Mouse (Mus musculus) heart, postnatal 0 days (tissue): ENCODE results near the gene Siae. TPM values are rescaled to one million over a fixed set of nuclear protein-coding genes. Genes with fewer than 3 reads are reported as not detected.
A peak's percentile ranks its signal among the peaks of the same experiment; 100 is the strongest.

ENCODE experiments used
- ATAC-seq: fragments of 200-750 bp; cut with Nextera tagmentation; 2 replicates; pipeline ENCODE4 v1.8.0; 2017; ENCODE audit warnings: low read depth, moderate number of reproducible peaks, moderate library complexity; ENCODE audit not compliant: insufficient read depth
- DNase-seq: peaks from one replicate; pipeline ENCODE4 v3.0.0-alpha.2; 2016; ENCODE audit warnings: low spot score
- H3K27ac ChIP-seq: fragments of 300-500 bp; sonication (generic); 2 replicates; pipeline ENCODE4 v1.5.1; 2014; ENCODE audit warnings: low read depth, mild to moderate bottlenecking
- H3K27me3 ChIP-seq: fragments of 300-500 bp; sonication (generic); 2 replicates; pipeline ENCODE4 v1.6.1; 2014; ENCODE audit warnings: low read length, mixed read lengths; ENCODE audit not compliant: control insufficient read depth, insufficient read depth
- H3K36me3 ChIP-seq: fragments of 300-500 bp; sonication (generic); replicated peaks from 2 replicates; pipeline ENCODE4 v1.6.1; 2014; ENCODE audit warnings: low read length, mixed read lengths; ENCODE audit not compliant: control insufficient read depth, insufficient read depth
- H3K4me1 ChIP-seq: fragments of 300-500 bp; sonication (generic); 2 replicates; pipeline ENCODE4 v1.6.1; 2014; ENCODE audit warnings: antibody characterized with exemption; ENCODE audit not compliant: control insufficient read depth, insufficient read depth
- H3K4me2 ChIP-seq: fragments of 300-500 bp; sonication (generic); 2 replicates; pipeline ENCODE4 v1.6.1; 2014; ENCODE audit warnings: low read depth, mild to moderate bottlenecking, low read length, moderate library complexity
- H3K4me3 ChIP-seq: fragments of 300-500 bp; sonication (generic); 2 replicates; pipeline ENCODE4 v1.5.1; 2014; ENCODE audit warnings: low read depth, low read length
- H3K9ac ChIP-seq: fragments of 300-500 bp; sonication (generic); replicated peaks from 2 replicates; pipeline ENCODE4 v1.6.1; 2014; ENCODE audit warnings: low read depth, low read length, mixed read lengths
- H3K9me3 ChIP-seq: fragments of 300-500 bp; sonication (generic); replicated peaks from 2 replicates; pipeline ENCODE4 v1.6.1; 2016; ENCODE audit warnings: low read length; ENCODE audit not compliant: control insufficient read depth
- CTCF ChIP-seq: IDR thresholded peaks from 2 replicates; pipeline ENCODE4 v1.5.1; 2016; ENCODE audit warnings: antibody characterized with exemption, control low read depth, low read depth
- EP300 ChIP-seq: IDR thresholded peaks from 2 replicates; pipeline ENCODE4 v1.6.1; 2016; ENCODE audit warnings: antibody characterized with exemption, low read depth
- WGBS: fragments of 180-500 bp; shearing (Covaris S2); extraction: QIAGEN DNeasy Blood & Tissue Kit; methylation state at CpG from one replicate; pipeline ENCODE4 v1.1.7; 2014; 5-methylcytosine and 5-hydroxymethylcytosine counted together
- polyA plus RNA-seq: library from polyadenylated mRNA; unstranded; fragments of >200 nt; fragmentation: Nextera tagmentation; extraction: Ambion mirVana; gene quantifications from 2 replicates; pipeline ENCODE4 v1.2.1, GENCODE M21; 2015
- total RNA-seq: library from RNA; depleted of rRNA; stranded (reverse); fragments of >200 nt; gene quantifications from 2 replicates; pipeline ENCODE4 v1.2.3, GENCODE M21; 2014; ENCODE audit warnings: low replicate concordance

The Siae gene
- total and polyA plus RNA-seq, 2 experiments from 2014 or later = 5.4 to 6.4 TPM

GRCm38 (mm10) chr9:37556366-37556765 lies 868 bp downstream of the Siae start:
- Histone ChIP-seq H3K4me2 (no peak overlapping the region), H3K9me3 (no peaks in the 10 kb centered on the region), H3K36me3 (no peaks in the 10 kb centered on the region), H3K27me3 (peaks cover 22% of the 10 kb centered on the region), H3K4me3 (no peak overlapping the region), H3K9ac (no peak overlapping the region), H3K4me1 (peaks cover 7% of the 10 kb centered on the region; the same call in 1 of the 2 replicates), H3K27ac (no peak overlapping the region)
- TF ChIP-seq CTCF = no peak
- no peak for TF ChIP-seq EP300
- WGBS = 63% methylated on average over 3 of the region's 3 CpGs
- no peak for ATAC-seq
- DNase-seq = no peak

- no peaks in the 10 kb centered on the region for H3K27me3 ChIP-seq
- no peaks in the 10 kb centered on the region for H3K4me1 ChIP-seq
- H3K36me3 ChIP-seq = no peaks in the 10 kb centered on the region
- H3K4me2 ChIP-seq = no peak overlapping the region
- DNase-seq (no peak), ATAC-seq (no peak)
- no peak overlapping the region for H3K27ac ChIP-seq
- no peak overlapping the region for H3K4me3 ChIP-seq
- no peaks in the 10 kb centered on the region for H3K9me3 ChIP-seq
- TF ChIP-seq EP300 (no peak), CTCF (no peak)
- no peak overlapping the region for H3K9ac ChIP-seq
- 78% methylated on average over 2 of the region's 2 CpGs for WGBS
Measured at GRCm38 (mm10) chr9:37560617-37561016, 5.1 kb downstream of the Siae start.

GRCm38 (mm10) chr9:37563805-37564204 lies 8.3 kb downstream of the Siae start:
- peaks cover 15% of the 10 kb centered on the region for H3K4me1 ChIP-seq
- no peak overlapping the region for H3K9ac ChIP-seq
- TF ChIP-seq EP300 (no peak), CTCF (no peak)
- DNase-seq (no peak), ATAC-seq (no peak)
- no peak overlapping the region for H3K27ac ChIP-seq
- no peak overlapping the region for H3K4me3 ChIP-seq
- H3K9me3 ChIP-seq = no peaks in the 10 kb centered on the region
- no peak overlapping the region for H3K4me2 ChIP-seq
- H3K27me3 ChIP-seq = no peaks in the 10 kb centered on the region
- WGBS = 43% methylated on average over 1 of the region's 1 CpGs
- no peaks in the 10 kb centered on the region for H3K36me3 ChIP-seq

- no peaks in the 10 kb centered on the region for H3K27me3 ChIP-seq
- ATAC-seq = no peak
- peaks cover 22% of the 10 kb centered on the region for H3K4me1 ChIP-seq
- DNase-seq = no peak
- H3K27ac ChIP-seq = no peak overlapping the region
- 82% methylated on average over 2 of the region's 2 CpGs for WGBS
- TF ChIP-seq CTCF = no peak
- H3K4me2 ChIP-seq = no peak overlapping the region
- H3K9ac ChIP-seq = no peak overlapping the region
- H3K9me3 ChIP-seq = no peaks in the 10 kb centered on the region
- no peak overlapping the region for H3K4me3 ChIP-seq
- no peaks in the 10 kb centered on the region for H3K36me3 ChIP-seq
Measured at GRCm38 (mm10) chr9:37567019-37567418, 11.5 kb downstream of the Siae start.

- Histone ChIP-seq H3K27me3 (no peaks in the 10 kb centered on the region), H3K9ac (no peak overlapping the region), H3K27ac (no peak overlapping the region), H3K36me3 (no peaks in the 10 kb centered on the region), H3K4me1 (peaks cover 27% of the 10 kb centered on the region), H3K4me2 (peak overlapping the region; percentile 42), H3K4me3 (no peak overlapping the region), H3K9me3 (no peaks in the 10 kb centered on the region)
- DNase-seq = no peak
- no peak for ATAC-seq
- 44% methylated on average over 5 of the region's 5 CpGs for WGBS
- TF ChIP-seq CTCF (no peak), EP300 (no peak)
Measured at GRCm38 (mm10) chr9:37567454-37567853, 12.0 kb downstream of the Siae start.

GRCm38 (mm10) chr9:37567892-37568604 lies 12.6 kb downstream of the Siae start:
- Histone ChIP-seq H3K36me3 (no peaks in the 10 kb centered on the region), H3K4me1 (peaks cover 28% of the 10 kb centered on the region), H3K27ac (no peak overlapping the region), H3K9ac (no peak overlapping the region), H3K4me3 (no peak overlapping the region), H3K4me2 (peak overlapping the region; percentile 42), H3K9me3 (no peaks in the 10 kb centered on the region), H3K27me3 (no peaks in the 10 kb centered on the region)
- WGBS = 17% methylated on average over 15 of the region's 15 CpGs
- DNase-seq (no peak), ATAC-seq (peak; percentile 24; the same call in 1 of the 2 replicates)
- TF ChIP-seq CTCF (no peak), EP300 (no peak)
